Mouse (Mus musculus): Measurements from ENCODE around the gene Triml1.

Gene Triml1

GRCm38 (mm10) chr8:43141386-43141785 is at the start of gene Triml1:
Triml1 (minus strand) TSS chr8:43141486.
- DNase-seq = no peak

GRCm38 (mm10) chr8:43182281-43182680 is 41.0 kb upstream of the Triml1 start:
- DNase-seq = no peak

- no peak for DNase-seq
Measured at GRCm38 (mm10) chr8:43180054-43180690, 38.9 kb upstream of the Triml1 start, which contains the start of gene Triml2. Triml2 (plus strand) TSS chr8:43180541.

GRCm38 (mm10) chr8:43179189-43179588 is 37.9 kb upstream of the Triml1 start:
- no peak for DNase-seq

- peak; percentile 36 for DNase-seq
Measured at GRCm38 (mm10) chr8:43178263-43178662, 37.0 kb upstream of the Triml1 start.

GRCm38 (mm10) chr8:43176766-43177486 is 35.6 kb upstream of the Triml1 start:
- DNase-seq = no peak

- no peak for DNase-seq
Measured at GRCm38 (mm10) chr8:43169249-43169755, 28.0 kb upstream of the Triml1 start.

GRCm38 (mm10) chr8:43168083-43168482 is 26.8 kb upstream of the Triml1 start:
- DNase-seq = no peak

- no peak for DNase-seq
Measured at GRCm38 (mm10) chr8:43164453-43164852, 23.2 kb upstream of the Triml1 start.

- no peak for DNase-seq
Measured at GRCm38 (mm10) chr8:43163255-43163654, 22.0 kb upstream of the Triml1 start.

- no peak for DNase-seq
Measured at GRCm38 (mm10) chr8:43149307-43149706, 8.0 kb upstream of the Triml1 start.

- DNase-seq = no peak
Measured at GRCm38 (mm10) chr8:43111205-43111827, 30.0 kb downstream of the Triml1 start.

Measured in embryo, embryonic 11 days (tissue).